Mouse (Mus musculus): Measurements from ENCODE around the gene Nfasc. TPM values are rescaled to one million over a fixed set of nuclear protein-coding genes. Genes with fewer than 3 reads are reported as not detected.
A peak's percentile ranks its signal among the peaks of the same experiment; 100 is the strongest.

Nfasc gene
- polyA plus RNA-seq, 1 experiment from 2014 or later, result 1.7 TPM

DNA sequence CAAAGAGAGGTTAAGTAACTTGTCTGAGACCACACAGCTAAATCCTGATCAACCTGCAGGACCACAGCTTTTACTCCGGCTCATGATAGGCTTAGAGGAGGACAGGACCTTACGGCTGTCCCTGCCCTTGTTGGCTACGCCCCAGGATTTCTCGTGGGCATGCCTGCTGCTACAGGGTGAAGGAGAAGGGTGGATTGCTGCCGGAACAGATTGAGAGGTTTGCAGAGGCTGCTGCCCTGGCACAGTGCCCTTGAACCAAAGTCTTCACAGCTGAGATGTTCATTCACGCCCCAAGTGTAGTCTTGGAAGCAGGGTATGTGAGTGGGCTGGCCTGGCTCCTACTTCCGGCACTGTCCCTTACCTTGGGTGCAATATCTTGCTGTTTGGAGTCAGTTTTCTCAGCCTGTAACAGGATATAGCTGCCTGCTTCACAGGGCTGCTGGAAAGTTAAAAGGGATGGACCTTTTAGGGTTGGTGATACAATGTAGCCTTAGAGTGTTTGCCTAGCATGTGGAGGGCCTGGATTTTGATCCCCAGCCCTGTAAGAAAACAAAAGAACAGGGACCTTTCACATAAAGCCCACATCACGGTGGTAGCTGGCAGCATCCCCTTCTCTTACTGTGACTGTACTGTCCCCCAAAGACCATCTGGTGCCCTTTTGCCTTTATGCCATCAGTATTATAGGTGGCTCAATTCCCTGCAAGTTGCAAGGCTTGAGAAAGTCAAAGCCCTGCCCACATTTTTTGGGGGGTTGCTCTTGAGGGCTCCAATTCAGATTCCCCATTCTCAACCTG lies 180.5 kb downstream of the Nfasc start:
- Histone ChIP-seq H3K27me3 (peaks cover 4% of the 10 kb centered on the region; the same call in 1 of the 2 replicates), H3K9me3 (no peaks in the 10 kb centered on the region), H3K4me1 (peaks cover 19% of the 10 kb centered on the region), H3K9ac (no peak overlapping the region), H3K27ac (no peak overlapping the region), H3K36me3 (no peaks in the 10 kb centered on the region), H3K4me2 (no peak overlapping the region), H3K4me3 (no peak overlapping the region)
- no peak for ATAC-seq (ENCODE audit: insufficient number of reproducible peaks, insufficient read depth, low FRiP score, low TSS enrichment, low read depth)
- WGBS, result 62% methylated on average over 8 of the region's 8 CpGs

DNA sequence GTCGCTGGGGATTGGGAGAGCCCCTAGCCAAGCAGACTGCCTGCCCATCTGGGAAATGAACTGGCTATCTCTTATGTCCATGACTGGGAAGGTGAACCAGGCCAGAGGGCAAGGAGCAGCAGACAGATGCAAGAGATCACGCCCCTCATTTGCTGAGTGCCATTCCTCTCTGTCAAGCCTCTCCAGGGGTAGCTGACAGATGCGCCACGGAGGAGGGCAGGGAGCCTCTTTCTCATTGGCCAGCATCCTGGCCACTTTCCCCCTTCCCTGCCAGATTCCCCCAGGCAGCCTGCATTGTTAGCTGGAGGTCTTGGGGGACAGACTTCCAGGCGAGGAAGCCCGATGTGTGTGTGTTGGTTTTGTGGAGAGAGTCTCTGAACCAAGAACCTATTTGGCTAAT lies 182.6 kb downstream of the Nfasc start:
- 14% methylated on average over 6 of the region's 6 CpGs for WGBS
- Histone ChIP-seq H3K27me3 (peaks cover 4% of the 10 kb centered on the region; the same call in 1 of the 2 replicates), H3K9ac (no peak overlapping the region), H3K4me1 (peaks cover 19% of the 10 kb centered on the region), H3K27ac (no peak overlapping the region), H3K4me3 (no peak overlapping the region), H3K4me2 (no peak overlapping the region), H3K9me3 (no peaks in the 10 kb centered on the region), H3K36me3 (no peaks in the 10 kb centered on the region)
- no peak for ATAC-seq (ENCODE audit: insufficient number of reproducible peaks, insufficient read depth, low FRiP score, low TSS enrichment, low read depth)

DNA sequence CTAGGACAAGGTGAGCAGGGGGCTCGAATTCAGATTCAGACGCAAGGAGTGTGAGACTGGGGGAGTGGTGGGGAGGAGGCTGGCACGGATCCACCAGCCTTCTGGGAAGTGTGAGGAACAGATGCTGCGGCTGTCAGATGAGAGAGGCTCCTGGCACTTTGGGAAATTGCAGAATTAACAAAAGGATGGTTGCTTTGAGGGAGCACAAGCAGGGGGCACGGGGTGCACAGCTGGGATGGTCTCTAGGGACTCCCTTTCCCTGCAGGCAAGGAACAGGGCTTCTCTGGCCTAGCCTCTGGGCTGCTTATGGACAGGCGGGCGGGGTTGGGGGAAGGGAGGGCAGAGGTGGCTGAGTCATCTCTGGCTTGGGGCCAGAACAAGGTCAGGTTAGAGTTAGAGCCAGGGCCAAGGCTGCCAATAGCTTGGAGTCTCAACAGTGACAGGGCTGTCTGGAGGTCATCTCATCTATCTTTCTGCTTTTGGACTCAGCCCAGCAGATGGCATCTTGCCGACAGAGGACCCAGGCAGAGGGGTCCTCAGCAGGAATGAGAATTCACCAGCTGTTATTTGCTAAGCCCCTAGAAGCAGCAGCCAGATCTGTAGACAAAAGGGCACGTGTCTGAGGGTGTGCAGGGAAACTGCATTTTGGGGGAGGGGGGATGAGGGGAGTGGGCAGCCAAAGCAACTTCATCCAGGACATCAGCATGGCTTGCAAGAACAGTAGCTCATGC lies 183.5 kb downstream of the Nfasc start:
- WGBS, result 31% methylated on average over 9 of the region's 9 CpGs
- peaks cover 19% of the 10 kb centered on the region for H3K4me1 ChIP-seq
- no peak overlapping the region for H3K9ac ChIP-seq
- H3K36me3 ChIP-seq, result no peaks in the 10 kb centered on the region
- H3K27me3 ChIP-seq, result peaks cover 4% of the 10 kb centered on the region; the same call in 1 of the 2 replicates
- H3K9me3 ChIP-seq, result no peaks in the 10 kb centered on the region
- ATAC-seq (ENCODE audit: insufficient number of reproducible peaks, insufficient read depth, low FRiP score, low TSS enrichment, low read depth), result peak; percentile 43; the same call in 1 of the 2 replicates
- H3K27ac ChIP-seq, result no peak overlapping the region
- no peak overlapping the region for H3K4me2 ChIP-seq
- no peak overlapping the region for H3K4me3 ChIP-seq

DNA sequence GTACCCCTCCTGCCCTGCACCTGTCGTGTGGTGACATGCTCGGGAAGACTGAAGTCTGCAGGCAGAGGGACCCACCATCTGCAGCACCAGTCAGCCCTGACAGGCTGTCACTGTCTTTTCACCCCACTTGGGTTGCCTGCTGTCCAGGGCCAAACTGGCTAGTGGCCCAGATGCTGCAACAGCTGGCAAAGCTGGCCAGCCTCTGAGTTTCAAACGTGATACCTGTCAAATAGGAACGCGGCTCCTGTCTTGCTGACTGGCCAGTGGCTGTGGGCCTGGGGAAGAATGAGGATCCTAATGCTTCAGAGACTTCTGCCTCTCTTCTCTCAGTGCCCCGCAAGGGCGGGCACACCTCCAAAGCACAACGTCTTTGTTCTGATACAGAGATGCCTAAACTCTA lies 197.8 kb downstream of the Nfasc start:
- Histone ChIP-seq H3K4me1 (peaks cover 22% of the 10 kb centered on the region), H3K4me3 (no peak overlapping the region), H3K4me2 (no peak overlapping the region), H3K27ac (no peak overlapping the region), H3K9me3 (no peaks in the 10 kb centered on the region), H3K9ac (no peak overlapping the region), H3K27me3 (peaks cover 70% of the 10 kb centered on the region), H3K36me3 (no peaks in the 10 kb centered on the region)
- ATAC-seq (ENCODE audit: insufficient number of reproducible peaks, insufficient read depth, low FRiP score, low TSS enrichment, low read depth), result no peak
- 66% methylated on average over 8 of the region's 8 CpGs for WGBS

DNA sequence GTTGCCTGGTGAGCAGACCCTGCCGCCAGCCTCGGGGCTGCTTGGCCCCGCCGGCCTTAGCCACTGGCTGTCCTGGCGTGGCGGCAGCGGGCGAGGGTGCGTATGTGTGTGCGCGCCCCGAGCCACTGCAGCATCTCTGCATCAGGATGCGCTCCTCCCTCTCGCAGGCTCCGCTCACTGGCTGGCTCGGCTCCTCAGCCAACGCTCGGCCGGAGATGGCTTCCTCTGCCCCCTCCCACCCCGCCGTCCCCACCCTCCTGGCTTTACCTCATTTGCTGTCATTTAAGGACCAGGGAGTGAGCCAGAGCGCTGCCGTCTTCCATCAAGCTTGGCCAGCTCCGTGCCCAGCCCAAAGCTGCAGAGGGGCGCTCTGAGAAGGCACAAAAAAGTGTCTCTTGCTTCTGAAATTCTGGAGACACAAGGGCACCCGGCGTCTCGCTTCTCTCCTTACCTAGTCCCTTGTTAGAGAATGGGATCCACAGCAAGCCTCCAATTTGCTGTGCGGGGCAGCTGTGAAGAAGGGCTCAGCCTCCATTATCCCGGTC lies 198.8 kb downstream of the Nfasc start, which contains the start of gene Cntn2:
Gene Cntn2, minus strand, starts transcription at position 495 of the 545 bp plus-strand sequence.
- Histone ChIP-seq H3K27ac (no peak within 1 kb of the TSS), H3K4me3 (peak within 1 kb of the TSS; percentile 34), H3K9me3 (no peaks in the 10 kb centered on the region), H3K36me3 (no peaks in the 10 kb centered on the region), H3K4me1 (peaks cover 22% of the 10 kb centered on the region), H3K4me2 (peak within 1 kb of the TSS; percentile 65), H3K27me3 (peaks cover 77% of the 10 kb centered on the region), H3K9ac (peak within 1 kb of the TSS; percentile 40; the same call in 1 of the 2 replicates)
- no peak for ATAC-seq (ENCODE audit: insufficient number of reproducible peaks, insufficient read depth, low FRiP score, low TSS enrichment, low read depth)
- WGBS, result under 1% methylated on average over 30 of the region's 30 CpGs

DNA sequence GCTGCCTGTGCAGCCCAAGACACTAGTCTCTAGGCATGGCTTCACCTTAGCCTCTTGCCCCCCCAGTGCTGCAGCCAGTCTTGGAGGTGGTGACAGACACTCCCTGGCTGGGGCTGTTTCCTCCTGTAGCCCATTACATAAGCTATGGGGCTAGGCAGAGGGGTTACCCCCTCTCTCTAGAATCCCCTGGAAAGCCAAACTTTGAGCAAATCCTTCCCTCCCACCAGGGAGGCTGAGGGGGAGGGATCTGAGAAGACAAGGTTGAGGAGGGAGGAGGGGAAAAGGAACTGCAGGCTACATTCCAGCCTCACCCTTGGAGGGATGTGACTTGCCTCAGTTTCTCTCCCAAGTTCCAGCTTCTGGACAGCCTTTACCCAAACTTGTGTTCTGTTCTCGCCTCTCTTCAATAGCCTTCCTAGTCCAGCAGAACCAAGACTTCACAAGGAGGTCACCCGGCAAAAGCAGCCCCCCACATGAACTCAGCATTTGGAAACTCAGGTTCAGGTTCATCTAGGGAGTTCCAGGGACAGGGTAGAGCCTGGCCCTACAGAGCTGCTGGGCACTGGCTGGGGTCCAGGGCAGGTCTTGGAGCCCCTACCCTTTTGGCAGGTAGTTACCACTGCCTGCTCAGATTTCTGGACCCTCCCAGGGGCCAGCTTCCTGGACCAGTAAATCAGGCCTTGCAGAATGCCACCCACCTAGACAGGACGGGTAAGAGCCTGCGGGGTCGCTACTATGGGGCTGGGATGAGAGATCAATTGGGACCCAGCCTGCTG lies 199.6 kb downstream of the Nfasc start:
- ATAC-seq (ENCODE audit: insufficient number of reproducible peaks, insufficient read depth, low FRiP score, low TSS enrichment, low read depth), result no peak
- H3K4me3 ChIP-seq, result peak overlapping the region; percentile 34

DNA sequence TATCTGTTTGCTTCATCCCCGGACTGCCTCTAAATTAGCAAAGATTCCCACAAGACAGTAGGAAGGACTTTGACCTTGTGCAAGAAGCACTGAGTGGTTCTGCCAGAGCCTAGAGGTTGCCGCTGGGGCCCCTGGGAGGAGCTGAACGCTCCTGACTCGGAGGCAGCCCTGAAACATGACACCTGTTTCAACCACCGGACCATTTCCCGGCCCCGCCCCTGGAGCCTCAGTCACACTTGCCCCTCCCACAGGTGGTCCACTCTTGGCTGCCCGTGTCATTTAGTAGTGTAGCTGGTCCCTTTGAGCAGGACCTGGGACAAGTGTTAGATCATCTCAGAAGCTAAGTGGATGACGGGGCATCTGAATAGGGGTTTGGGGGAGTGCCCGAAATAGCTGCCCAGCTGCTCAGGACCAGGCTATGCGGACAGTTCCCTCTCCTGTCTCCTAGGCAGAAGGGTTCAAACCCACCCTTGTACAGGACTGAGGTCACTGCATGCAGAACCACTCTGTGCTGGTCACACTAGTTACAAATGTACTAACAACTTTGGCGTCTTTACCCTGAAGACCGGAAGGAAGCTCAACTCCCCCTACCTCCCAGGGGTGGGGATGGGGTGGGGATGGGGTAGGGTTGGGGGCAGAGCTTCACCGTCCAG lies 200.3 kb downstream of the Nfasc start:
- H3K4me2 ChIP-seq, result peak overlapping the region; percentile 7; the same call in 1 of the 2 replicates
- 3% methylated on average over 14 of the region's 14 CpGs for WGBS
- H3K4me1 ChIP-seq, result peaks cover 22% of the 10 kb centered on the region
- H3K36me3 ChIP-seq, result no peaks in the 10 kb centered on the region
- peaks cover 80% of the 10 kb centered on the region for H3K27me3 ChIP-seq
- H3K9me3 ChIP-seq, result no peaks in the 10 kb centered on the region
- H3K4me3 ChIP-seq, result no peak overlapping the region
- no peak overlapping the region for H3K9ac ChIP-seq
- H3K27ac ChIP-seq, result no peak overlapping the region
- no peak for ATAC-seq (ENCODE audit: insufficient number of reproducible peaks, insufficient read depth, low FRiP score, low TSS enrichment, low read depth)

More for the DNA sequence above, 199.6 kb downstream of the Nfasc start:
- H3K27ac ChIP-seq, result no peak overlapping the region
- peaks cover 22% of the 10 kb centered on the region for H3K4me1 ChIP-seq
- peak overlapping the region; percentile 65 for H3K4me2 ChIP-seq
- H3K9ac ChIP-seq, result 0 out of 2 replicates have a peak overlapping the region, but pooled peaks have one; percentile 40
- H3K27me3 ChIP-seq, result peaks cover 80% of the 10 kb centered on the region
- no peaks in the 10 kb centered on the region for H3K9me3 ChIP-seq
- 11% methylated on average over 5 of the region's 5 CpGs for WGBS
- no peaks in the 10 kb centered on the region for H3K36me3 ChIP-seq

DNA sequence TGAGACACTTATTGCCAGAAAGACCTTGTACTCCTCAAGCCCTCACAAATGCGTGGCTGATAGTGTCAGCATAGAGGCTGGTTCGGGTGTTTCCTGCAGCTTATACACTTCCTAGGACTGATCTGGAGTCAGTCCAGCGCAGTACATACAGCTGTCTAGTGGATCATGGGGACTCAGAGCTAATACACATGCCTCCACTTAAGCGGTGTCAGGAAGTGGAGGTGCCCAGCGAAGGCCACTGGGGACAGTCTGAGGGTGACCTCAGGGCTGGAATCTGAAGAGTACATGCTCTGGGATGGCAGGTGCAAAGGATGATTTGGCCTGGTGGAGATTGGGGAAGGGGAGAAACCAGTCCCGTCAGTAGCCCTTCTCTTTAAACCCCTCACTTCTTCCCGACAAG lies 200.9 kb downstream of the Nfasc start:
- H3K27ac ChIP-seq, result no peak overlapping the region
- no peaks in the 10 kb centered on the region for H3K9me3 ChIP-seq
- no peak overlapping the region for H3K4me2 ChIP-seq
- no peak overlapping the region for H3K4me3 ChIP-seq
- H3K4me1 ChIP-seq, result peaks cover 22% of the 10 kb centered on the region
- peaks cover 74% of the 10 kb centered on the region for H3K27me3 ChIP-seq
- WGBS, result 53% methylated on average over 7 of the region's 7 CpGs
- no peak for ATAC-seq (ENCODE audit: insufficient number of reproducible peaks, insufficient read depth, low FRiP score, low TSS enrichment, low read depth)
- H3K9ac ChIP-seq, result no peak overlapping the region
- H3K36me3 ChIP-seq, result no peaks in the 10 kb centered on the region

DNA sequence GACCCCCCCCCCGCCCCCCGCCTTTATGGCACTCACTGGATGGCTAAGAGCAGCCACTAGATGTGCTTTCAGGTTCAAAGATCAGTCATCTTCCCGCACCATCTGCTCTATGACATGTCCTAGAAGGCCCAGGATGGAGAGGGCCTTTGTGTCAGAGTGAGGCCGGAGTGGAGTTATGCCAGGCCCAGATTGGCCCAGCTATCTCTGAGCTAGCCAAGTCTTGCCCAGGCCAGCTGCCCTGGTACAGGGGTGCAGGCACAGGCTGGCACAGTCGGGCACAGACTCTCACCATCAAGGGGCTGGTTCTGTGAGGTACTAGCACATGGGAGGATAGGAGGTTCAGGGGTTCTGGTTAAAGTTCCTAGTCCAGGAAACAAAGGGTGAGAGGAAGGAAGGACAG lies 203.9 kb downstream of the Nfasc start:
- no peak for ATAC-seq (ENCODE audit: insufficient number of reproducible peaks, insufficient read depth, low FRiP score, low TSS enrichment, low read depth)
- Histone ChIP-seq H3K9me3 (no peaks in the 10 kb centered on the region), H3K27me3 (peaks cover 64% of the 10 kb centered on the region), H3K4me3 (no peak overlapping the region), H3K4me1 (peaks cover 34% of the 10 kb centered on the region), H3K9ac (no peak overlapping the region), H3K27ac (no peak overlapping the region), H3K36me3 (no peaks in the 10 kb centered on the region), H3K4me2 (no peak overlapping the region)
- 85% methylated on average over 5 of the region's 5 CpGs for WGBS

DNA sequence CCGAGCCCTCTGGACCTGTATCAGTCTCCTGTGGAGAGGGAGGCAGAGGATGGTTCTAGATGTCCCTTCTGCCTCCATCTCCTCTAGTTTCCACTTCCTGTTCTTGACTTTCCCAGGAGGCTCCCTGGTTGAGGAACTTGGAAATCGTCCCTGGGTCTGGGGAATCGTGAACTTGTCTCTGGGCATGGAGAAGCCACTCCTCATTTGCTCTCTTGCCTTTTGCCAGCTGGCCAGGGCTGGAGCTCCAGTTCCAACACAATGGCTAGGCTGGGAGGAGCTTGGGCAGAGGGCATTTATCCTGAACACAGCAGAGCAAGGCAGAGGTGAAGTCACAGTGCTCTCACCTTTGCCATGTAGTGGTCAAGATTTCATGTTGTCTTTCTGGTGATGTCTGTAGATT lies 205.2 kb downstream of the Nfasc start:
- Histone ChIP-seq H3K4me1 (peaks cover 24% of the 10 kb centered on the region), H3K27ac (no peak overlapping the region), H3K9me3 (no peaks in the 10 kb centered on the region), H3K9ac (no peak overlapping the region), H3K4me3 (no peak overlapping the region), H3K27me3 (peaks cover 50% of the 10 kb centered on the region), H3K36me3 (no peaks in the 10 kb centered on the region), H3K4me2 (no peak overlapping the region)
- no peak for ATAC-seq (ENCODE audit: insufficient number of reproducible peaks, insufficient read depth, low FRiP score, low TSS enrichment, low read depth)
- 77% methylated on average over 3 of the region's 3 CpGs for WGBS

DNA sequence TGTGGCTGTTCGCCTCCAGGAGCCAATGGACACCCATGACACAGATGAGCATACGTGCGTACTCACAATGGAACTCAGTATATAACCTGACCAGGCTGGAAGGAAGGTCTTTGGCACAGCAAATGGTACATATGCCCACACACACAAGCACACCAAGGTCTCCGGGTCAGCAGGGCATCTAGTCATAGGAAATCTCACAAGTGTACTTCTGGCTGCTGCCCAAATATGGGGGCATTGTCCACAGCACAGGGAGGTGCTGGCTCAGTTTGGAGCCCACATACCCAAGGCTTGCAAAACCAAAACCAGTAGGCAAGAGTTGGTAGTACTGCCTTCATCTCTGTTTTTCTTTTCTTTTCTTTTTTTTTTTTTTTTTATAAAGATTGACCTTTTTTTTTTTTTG lies 206.1 kb downstream of the Nfasc start:
- H3K4me1 ChIP-seq, result peaks cover 25% of the 10 kb centered on the region
- no peaks in the 10 kb centered on the region for H3K9me3 ChIP-seq
- H3K27me3 ChIP-seq, result peaks cover 42% of the 10 kb centered on the region
- H3K4me2 ChIP-seq, result no peak overlapping the region
- no peak overlapping the region for H3K27ac ChIP-seq
- H3K9ac ChIP-seq, result no peak overlapping the region
- ATAC-seq (ENCODE audit: insufficient number of reproducible peaks, insufficient read depth, low FRiP score, low TSS enrichment, low read depth), result no peak
- no peaks in the 10 kb centered on the region for H3K36me3 ChIP-seq
- H3K4me3 ChIP-seq, result no peak overlapping the region
- 92% methylated on average over 4 of the region's 4 CpGs for WGBS
